Mouse (Mus musculus): Measurements from ENCODE around the gene Crat. TPM values are rescaled to one million over a fixed set of nuclear protein-coding genes. Genes with fewer than 3 reads are reported as not detected.

The Crat gene
- total and polyA plus RNA-seq, 2 experiments = 9.2 to 65.2 TPM

DNA sequence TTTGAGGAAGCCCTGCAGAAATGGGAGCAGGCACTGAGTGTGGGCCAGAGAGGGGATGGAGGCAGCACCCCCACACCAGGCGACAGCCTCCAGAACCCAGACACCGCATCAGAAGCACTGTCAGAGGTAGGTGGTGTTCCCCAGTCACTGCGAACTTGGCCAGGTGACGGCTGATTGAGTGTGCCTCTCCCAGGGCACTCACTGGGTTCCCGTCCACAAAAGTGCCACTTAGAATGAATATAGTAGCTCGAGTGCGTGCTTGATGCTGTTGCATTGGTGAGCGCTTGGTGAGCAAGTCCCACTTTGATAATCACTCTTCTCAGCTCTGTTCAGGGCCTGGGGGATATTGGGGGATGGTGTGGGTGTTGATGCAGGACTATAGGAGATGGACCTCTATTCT lies 44.1 kb downstream of the Crat start:
- no peak overlapping the region for H3K9ac ChIP-seq (ENCODE audit: low read depth, low read length)
- H3K4me3 ChIP-seq (ENCODE audit: insufficient read depth, low read depth, low read length) = no peak overlapping the region
- WGBS = 98% methylated on average over 8 of the region's 8 CpGs
- DNase-seq (ENCODE audit: extremely low read depth, low read depth, low spot score) = no peak
- no peaks in the 10 kb centered on the region for H3K27me3 ChIP-seq (ENCODE audit: control insufficient read depth, insufficient read depth, low read length)
- H3K27ac ChIP-seq (replicated peaks; ENCODE audit: insufficient read depth, low read depth, low read length) = no peak overlapping the region
- peaks cover 14% of the 10 kb centered on the region; the same call in 1 of the 2 replicates for H3K79me2 ChIP-seq (ENCODE audit: control insufficient read depth, insufficient read depth, low read length)
- H3K36me3 ChIP-seq (ENCODE audit: control insufficient read depth, insufficient read depth, low read length) = peaks cover 42% of the 10 kb centered on the region; the same call in 1 of the 2 replicates
- H3K4me1 ChIP-seq (ENCODE audit: control insufficient read depth, insufficient read depth, low read length) = peaks cover 14% of the 10 kb centered on the region
- TF ChIP-seq POLR2A (IDR thresholded peaks at IDR 0.05; ENCODE audit: extremely low read depth, insufficient read depth, low read length) (no peak), CTCF (IDR thresholded peaks at IDR 0.05; ENCODE audit: low read depth, low read length) (no peak)

- Histone ChIP-seq H3K36me3 (ENCODE audit: control insufficient read depth, insufficient read depth, low read length) (peaks cover 27% of the 10 kb centered on the region; the same call in 1 of the 2 replicates), H3K79me2 (ENCODE audit: control insufficient read depth, insufficient read depth, low read length) (peaks cover 15% of the 10 kb centered on the region; the same call in 1 of the 2 replicates), H3K27me3 (ENCODE audit: control insufficient read depth, insufficient read depth, low read length) (no peaks in the 10 kb centered on the region), H3K4me3 (ENCODE audit: insufficient read depth, low read depth, low read length) (no peak overlapping the region), H3K9ac (ENCODE audit: low read depth, low read length) (no peak overlapping the region), H3K27ac (replicated peaks; ENCODE audit: insufficient read depth, low read depth, low read length) (peak overlapping the region; percentile 3; the same call in 1 of the 2 replicates), H3K4me1 (ENCODE audit: control insufficient read depth, insufficient read depth, low read length) (peaks cover 17% of the 10 kb centered on the region)
- TF ChIP-seq CTCF (IDR thresholded peaks at IDR 0.05; ENCODE audit: low read depth, low read length) = no peak
- TF ChIP-seq POLR2A (IDR thresholded peaks at IDR 0.05; ENCODE audit: extremely low read depth, insufficient read depth, low read length) = no peak
- no peak for DNase-seq (ENCODE audit: extremely low read depth, low read depth, low spot score)
- 28% methylated on average over 5 of the region's 5 CpGs for WGBS
Measured at GRCm38 (mm10) chr2:30366203-30366602, 49.4 kb downstream of the Crat start.

- no peaks in the 10 kb centered on the region for H3K27me3 ChIP-seq (ENCODE audit: control insufficient read depth, insufficient read depth, low read length)
- H3K4me3 ChIP-seq (ENCODE audit: insufficient read depth, low read depth, low read length) = peak overlapping the region; percentile 75
- TF ChIP-seq CTCF (IDR thresholded peaks at IDR 0.05; ENCODE audit: low read depth, low read length) (no peak), POLR2A (IDR thresholded peaks at IDR 0.05; ENCODE audit: extremely low read depth, insufficient read depth, low read length) (peak; percentile 30; the same call in 1 of the 2 replicates)
- H3K36me3 ChIP-seq (ENCODE audit: control insufficient read depth, insufficient read depth, low read length) = peaks cover 25% of the 10 kb centered on the region; the same call in 1 of the 2 replicates
- H3K79me2 ChIP-seq (ENCODE audit: control insufficient read depth, insufficient read depth, low read length) = peaks cover 15% of the 10 kb centered on the region; the same call in 1 of the 2 replicates
- peak; percentile 93 for DNase-seq (ENCODE audit: extremely low read depth, low read depth, low spot score)
- H3K4me1 ChIP-seq (ENCODE audit: control insufficient read depth, insufficient read depth, low read length) = peaks cover 17% of the 10 kb centered on the region
- H3K27ac ChIP-seq (replicated peaks; ENCODE audit: insufficient read depth, low read depth, low read length) = peak overlapping the region; percentile 90
- 19% methylated on average over 2 of the region's 2 CpGs for WGBS
- peak overlapping the region; percentile 77 for H3K9ac ChIP-seq (ENCODE audit: low read depth, low read length)
Measured at GRCm38 (mm10) chr2:30365281-30366069, 50.1 kb downstream of the Crat start.

DNA sequence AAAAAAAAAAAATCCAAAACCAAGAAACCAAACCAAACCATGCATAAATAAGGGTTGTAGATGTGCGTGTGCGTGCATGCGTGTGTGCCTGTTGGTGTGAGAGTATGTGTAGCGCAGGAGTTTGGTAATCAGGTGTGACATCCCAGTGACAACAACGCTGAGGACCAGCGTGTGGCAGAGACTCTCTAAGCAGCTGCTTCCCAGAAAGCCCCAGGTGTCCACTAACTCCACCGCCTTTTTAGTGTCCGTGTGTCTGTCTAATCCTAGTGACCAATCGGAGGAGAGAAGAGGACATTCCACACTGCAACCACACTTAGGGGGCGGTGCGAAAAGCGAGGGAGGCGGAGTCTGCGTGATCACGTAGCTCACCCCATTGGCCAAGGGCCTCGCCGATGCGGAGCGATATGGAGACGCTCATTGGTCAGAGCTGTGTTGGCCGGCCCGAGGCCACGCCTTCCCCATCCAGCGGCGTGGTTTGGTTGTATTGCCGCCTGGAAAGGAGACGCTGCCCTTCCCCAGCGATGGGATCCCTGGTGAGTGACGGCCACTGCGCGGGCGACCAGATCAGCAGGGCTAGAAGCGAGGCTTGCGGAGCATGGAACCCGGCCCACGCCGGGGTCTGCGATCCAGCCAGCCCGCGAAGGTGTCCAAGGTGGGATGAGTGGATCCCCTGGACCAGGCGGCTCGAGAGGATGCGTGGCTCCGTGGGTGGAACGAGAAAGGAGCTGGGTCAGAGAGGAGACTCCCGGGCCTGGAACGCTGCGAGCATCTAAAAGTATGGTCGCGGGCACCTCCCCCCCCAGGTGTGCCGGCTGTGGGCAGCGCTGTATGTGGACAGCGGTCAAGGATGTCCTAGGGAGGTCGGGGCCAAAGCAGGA lies 51.6 kb downstream of the Crat start, which contains the start of gene Miga2:
Gene Miga2, plus strand, starts transcription at position 461 of the 878 bp plus-strand sequence.
- Histone ChIP-seq H3K9ac (ENCODE audit: low read depth, low read length) (peak within 1 kb of the TSS; percentile 77), H3K4me3 (ENCODE audit: insufficient read depth, low read depth, low read length) (peak within 1 kb of the TSS; percentile 75), H3K4me1 (ENCODE audit: control insufficient read depth, insufficient read depth, low read length) (peaks cover 17% of the 10 kb centered on the region), H3K27me3 (ENCODE audit: control insufficient read depth, insufficient read depth, low read length) (no peaks in the 10 kb centered on the region), H3K36me3 (ENCODE audit: control insufficient read depth, insufficient read depth, low read length) (peaks cover 13% of the 10 kb centered on the region; the same call in 1 of the 2 replicates), H3K79me2 (ENCODE audit: control insufficient read depth, insufficient read depth, low read length) (peaks cover 14% of the 10 kb centered on the region; the same call in 1 of the 2 replicates), H3K27ac (replicated peaks; ENCODE audit: insufficient read depth, low read depth, low read length) (peak within 1 kb of the TSS; percentile 90)
- under 1% methylated on average over 54 of the region's 54 CpGs for WGBS
- TF ChIP-seq POLR2A (IDR thresholded peaks at IDR 0.05; ENCODE audit: extremely low read depth, insufficient read depth, low read length) (peak; percentile 94), CTCF (IDR thresholded peaks at IDR 0.05; ENCODE audit: low read depth, low read length) (no peak)
- peak; percentile 98 for DNase-seq (ENCODE audit: extremely low read depth, low read depth, low spot score)

GRCm38 (mm10) chr2:30362865-30363264 lies 52.7 kb downstream of the Crat start:
- Histone ChIP-seq H3K27me3 (ENCODE audit: control insufficient read depth, insufficient read depth, low read length) (no peaks in the 10 kb centered on the region), H3K9ac (ENCODE audit: low read depth, low read length) (no peak overlapping the region), H3K27ac (replicated peaks; ENCODE audit: insufficient read depth, low read depth, low read length) (no peak overlapping the region), H3K4me1 (ENCODE audit: control insufficient read depth, insufficient read depth, low read length) (peaks cover 19% of the 10 kb centered on the region), H3K4me3 (ENCODE audit: insufficient read depth, low read depth, low read length) (no peak overlapping the region), H3K36me3 (ENCODE audit: control insufficient read depth, insufficient read depth, low read length) (peaks cover 3% of the 10 kb centered on the region; the same call in 1 of the 2 replicates), H3K79me2 (ENCODE audit: control insufficient read depth, insufficient read depth, low read length) (peaks cover 16% of the 10 kb centered on the region; the same call in 1 of the 2 replicates)
- no peak for DNase-seq (ENCODE audit: extremely low read depth, low read depth, low spot score)
- 86% methylated on average over 5 of the region's 5 CpGs for WGBS
- no peak for TF ChIP-seq POLR2A (IDR thresholded peaks at IDR 0.05; ENCODE audit: extremely low read depth, insufficient read depth, low read length)
- no peak for TF ChIP-seq CTCF (IDR thresholded peaks at IDR 0.05; ENCODE audit: low read depth, low read length)
